Mouse (Mus musculus): ENCODE measurements around the gene Desi1.
A peak's percentile ranks its signal among the peaks of the same experiment; 100 is the strongest.

The Desi1 gene

DNA sequence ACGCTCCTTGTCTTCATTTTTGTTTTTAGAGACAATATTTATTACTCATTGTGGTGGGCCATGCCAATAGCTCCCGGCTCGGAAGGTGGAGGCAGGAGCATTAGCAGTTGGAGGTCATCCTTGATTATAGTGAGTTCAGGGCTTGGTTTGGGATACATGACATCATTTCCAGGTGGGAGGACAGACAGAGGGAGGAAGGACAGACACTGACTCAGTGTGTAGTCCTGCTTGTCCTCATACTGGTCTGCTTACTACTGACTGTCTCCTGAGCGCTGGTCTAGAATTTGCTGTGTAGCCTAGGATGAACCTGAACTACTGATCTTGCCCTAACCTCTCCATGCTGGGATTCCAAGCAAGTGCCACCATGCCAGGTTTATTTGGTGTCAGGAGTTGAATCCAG is at the start of gene Desi1:
Desi1 (minus strand) TSS at position 101 of the 400 bp plus-strand sequence.
- no peak for DNase-seq (ENCODE audit: low spot score)

DNA sequence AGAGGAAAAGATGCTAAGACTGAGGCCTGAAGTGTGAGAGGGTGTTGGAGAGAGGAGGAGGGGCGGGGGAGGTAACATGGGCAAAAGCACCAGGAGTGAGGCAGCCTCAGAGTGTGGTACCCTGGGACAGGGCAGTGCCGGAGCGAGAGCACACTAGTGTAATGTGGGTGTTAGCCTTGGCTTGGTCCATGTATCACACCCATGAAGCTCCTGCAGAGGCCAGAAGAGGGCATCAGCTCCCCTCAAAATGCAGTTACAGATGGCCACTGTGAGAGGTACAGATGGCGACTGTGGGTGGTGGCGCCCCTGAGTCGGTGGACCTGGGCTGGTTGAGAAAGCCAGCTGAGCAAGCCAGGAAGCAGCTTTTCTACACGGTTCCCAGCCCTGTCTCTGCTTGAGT is 47.5 kb upstream of the Desi1 start:
- peak; percentile 62 for DNase-seq (ENCODE audit: low spot score)

DNA sequence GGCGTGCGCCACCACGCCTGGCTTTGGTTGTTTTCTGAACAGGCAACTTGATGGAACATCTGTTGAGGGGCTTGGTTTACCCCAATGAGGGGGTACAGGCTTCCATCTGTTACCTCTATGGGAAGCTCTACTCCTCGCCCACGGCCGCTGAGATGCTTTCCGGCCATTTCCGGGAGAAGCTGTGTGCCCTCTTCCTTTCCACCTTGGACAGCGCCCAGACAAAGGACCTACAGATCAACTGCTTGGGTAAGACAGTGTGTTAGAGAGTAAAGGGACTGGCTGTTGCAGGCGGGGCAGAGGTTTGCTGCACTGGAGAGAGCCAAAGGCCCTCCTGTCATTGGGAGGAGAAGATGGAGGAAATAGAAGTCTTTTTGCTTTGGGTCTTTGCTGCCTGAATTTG is 46.2 kb upstream of the Desi1 start:
- DNase-seq (ENCODE audit: low spot score) = peak; percentile 47

DNA sequence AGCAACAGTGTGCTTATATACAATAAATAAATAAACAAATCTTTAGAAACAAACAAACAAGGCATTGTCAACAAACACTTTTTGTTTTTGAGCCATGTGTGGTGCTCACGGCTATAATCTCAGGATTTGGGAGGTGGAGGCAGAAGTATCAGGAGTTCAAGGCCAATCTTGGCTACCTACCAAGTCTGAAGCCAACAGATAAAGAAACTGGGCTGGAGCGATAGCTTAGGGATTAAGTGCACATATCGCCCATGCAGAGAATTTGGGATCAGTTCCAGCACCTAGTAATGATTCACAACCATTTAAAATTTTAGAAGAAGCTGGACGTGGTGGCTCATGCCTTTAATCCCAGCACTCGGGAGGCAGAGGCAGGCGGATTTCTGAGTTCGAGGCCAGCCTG is 39.8 kb upstream of the Desi1 start:
- DNase-seq (ENCODE audit: low spot score) = no peak

DNA sequence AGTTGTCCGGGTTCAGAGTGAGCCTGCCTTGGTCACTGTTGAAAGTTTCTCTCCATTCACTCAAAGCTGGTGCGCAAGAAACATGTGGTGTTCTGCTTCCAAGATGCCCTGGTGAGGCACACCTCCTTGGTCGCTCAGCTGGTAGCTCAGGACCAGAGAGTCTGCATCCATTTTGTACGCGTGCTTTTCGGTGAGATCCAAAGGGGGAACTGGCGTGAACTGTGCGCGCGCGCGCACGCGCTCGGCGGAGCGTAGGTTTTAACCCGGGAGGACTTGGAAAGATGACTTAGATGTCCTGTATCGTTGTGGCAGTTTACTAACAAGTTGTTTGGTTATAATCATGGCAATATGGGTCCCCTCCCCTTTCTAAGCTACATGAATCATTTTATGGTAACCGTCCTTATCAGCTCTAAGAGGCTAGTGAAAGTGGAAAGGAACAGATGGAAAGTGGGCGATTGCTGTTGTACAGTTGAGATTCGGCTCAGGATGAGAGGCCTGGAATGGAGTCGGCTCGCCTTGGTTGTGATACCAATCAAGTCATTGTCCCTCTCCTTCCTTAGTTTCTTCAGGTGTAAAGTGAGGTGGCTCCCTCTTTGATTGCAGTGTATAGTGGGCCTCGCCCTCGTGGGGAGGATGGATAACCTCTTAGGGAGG is 38.3 kb upstream of the Desi1 start:
- DNase-seq (ENCODE audit: low spot score) = no peak

DNA sequence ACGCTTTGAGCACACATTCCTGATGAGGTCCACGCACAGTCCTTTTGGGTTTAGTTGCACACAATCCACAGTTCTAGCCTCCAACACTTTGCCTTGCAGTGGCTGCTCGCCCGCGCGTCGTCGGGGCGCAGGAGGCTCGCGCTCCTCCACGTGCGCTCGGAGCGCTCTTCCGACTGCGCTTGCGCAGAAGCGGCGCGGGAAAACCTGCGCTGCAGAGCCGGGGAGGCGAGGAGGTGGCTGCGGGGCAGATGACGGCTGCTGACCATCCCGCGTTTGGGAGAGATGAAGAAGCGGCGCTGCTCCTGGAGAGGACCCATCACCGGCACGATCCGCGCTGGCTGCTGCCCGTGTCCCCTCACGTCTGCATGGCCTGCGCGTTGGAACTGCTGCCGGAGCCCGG is 36.2 kb upstream of the Desi1 start, which contains the start of gene Mei1:
Mei1 (plus strand) TSS at position 99 of the 400 bp plus-strand sequence.
- DNase-seq (ENCODE audit: low spot score) = peak; percentile 14

DNA sequence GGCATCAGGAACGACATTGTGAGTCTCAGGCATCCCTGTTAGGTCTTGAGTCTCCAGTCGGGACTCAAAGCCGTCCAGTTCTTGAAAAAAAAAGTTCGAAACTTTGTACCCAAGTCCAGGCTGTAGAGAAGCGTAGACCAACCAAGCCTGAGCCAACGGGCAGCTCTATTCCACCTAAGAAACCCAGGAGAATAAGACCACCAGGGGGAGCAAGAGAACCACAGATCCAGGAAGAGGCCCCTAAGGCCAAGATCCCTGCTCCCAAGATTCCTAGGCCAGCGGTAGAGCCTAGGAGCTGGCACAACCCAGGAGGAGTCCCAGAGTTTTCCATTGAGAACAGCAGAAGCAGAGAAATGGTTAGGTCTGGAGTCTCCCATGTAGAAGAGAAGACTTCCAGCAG is 31.8 kb upstream of the Desi1 start:
- DNase-seq (ENCODE audit: low spot score) = peak; percentile 85

DNA sequence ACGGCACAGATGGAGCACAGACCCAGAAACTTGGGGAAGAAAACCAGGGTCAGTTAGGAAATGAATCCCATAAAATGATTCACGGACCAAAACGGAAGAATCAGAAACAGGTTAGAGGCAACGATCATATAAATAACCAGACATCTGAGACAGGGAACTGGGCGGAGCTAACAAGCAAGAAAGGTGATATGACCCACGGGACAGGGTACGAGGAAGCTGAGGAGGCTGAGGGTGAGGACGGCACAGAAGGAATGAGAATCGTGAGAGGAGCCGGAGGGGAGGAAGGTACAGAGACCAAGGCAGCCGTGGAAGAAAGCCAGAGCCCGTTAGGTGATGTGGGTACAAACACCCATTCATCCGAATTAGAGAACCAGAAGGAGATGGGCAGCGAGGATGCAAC is 30.2 kb upstream of the Desi1 start:
- DNase-seq (ENCODE audit: low spot score) = no peak

DNA sequence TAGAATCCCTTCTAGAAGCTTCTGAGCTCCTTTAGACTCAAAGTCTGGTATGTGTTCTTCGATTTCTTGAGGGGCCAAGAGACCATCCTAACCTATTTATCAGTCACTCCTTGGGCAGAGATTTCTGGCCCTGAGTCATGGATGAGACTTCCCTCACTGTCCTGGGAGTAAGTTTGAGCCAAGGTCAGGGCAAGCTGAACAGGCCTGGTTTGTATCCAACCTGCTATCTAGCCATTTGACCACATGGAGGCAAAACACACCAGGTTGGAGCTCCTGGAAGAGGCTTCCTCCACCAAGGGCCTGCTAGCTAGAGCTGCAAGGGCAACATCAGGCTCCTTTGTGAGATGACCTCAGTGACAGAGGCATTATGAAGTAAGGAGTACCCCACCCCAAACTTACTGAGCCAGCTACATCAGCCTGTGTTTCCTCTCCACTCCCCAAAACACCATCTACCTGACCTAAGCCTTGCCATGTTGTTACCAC is 25.1 kb upstream of the Desi1 start, which contains the start of gene 4930407I10Rik:
4930407I10Rik (plus strand) TSS at position 433 of the 483 bp plus-strand sequence.
- DNase-seq (ENCODE audit: low spot score) = no peak

DNA sequence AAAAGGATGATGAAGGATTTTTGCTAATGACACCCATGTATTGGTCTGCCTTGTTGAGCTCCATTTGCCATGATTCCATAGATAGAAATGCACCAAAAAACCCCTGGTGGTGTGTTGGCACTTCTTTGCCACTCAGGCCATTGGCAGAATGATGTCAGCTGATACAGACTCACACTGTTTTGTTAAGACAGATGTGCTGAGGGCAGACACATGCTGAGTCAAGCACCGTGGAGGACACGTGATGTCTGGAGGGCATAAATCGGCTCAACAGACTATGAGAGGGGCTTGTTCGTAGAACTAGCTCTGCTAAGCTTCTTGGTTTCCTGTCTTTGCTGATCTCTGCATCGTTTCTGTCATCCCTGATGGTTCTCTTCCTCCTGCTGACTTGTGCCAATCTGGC is 18.9 kb upstream of the Desi1 start:
- DNase-seq (ENCODE audit: low spot score) = no peak

DNA sequence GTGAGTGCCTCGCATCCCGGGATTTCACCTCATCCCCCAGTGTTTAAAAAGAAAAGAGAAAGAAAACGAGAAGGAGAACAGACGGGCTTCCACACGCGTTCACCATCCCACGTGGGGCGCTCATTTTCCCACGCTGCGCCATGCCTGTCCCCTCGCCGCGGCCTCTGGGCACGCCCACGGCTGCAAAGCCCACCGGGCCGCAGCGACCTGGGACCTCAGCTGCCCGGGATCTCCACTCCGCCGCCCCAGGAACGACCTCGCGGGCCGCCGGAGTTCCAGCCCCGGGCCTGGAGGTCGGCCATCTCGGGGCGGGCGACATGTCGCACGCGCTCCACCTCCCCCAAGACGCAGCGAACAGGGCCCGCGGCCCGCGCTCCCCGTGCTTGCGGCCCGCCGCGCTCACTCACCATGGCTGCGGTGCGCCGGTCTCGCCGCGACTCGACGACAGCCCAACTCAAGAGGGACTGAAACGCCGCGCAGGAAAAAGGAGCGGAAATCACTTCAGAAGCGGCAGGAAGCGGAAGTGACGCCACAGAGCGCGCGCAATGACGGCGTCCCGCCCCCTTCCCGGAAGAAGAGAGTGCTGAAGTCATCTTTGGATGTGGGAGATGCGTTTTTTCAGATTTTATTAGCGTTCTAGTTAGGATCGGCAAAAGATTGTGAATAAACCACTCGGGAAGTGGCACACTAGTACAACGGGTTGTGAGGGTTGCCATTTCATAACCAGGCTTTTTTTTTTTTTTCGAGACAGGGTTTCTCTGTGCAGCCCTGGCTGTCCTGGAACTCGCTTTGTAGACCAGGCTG is 13.6 kb upstream of the Desi1 start, which contains the start of gene Snu13:
Snu13 (minus strand) TSS at position 519 of the 804 bp plus-strand sequence.
- peak; percentile 96 for DNase-seq (ENCODE audit: low spot score)

DNA sequence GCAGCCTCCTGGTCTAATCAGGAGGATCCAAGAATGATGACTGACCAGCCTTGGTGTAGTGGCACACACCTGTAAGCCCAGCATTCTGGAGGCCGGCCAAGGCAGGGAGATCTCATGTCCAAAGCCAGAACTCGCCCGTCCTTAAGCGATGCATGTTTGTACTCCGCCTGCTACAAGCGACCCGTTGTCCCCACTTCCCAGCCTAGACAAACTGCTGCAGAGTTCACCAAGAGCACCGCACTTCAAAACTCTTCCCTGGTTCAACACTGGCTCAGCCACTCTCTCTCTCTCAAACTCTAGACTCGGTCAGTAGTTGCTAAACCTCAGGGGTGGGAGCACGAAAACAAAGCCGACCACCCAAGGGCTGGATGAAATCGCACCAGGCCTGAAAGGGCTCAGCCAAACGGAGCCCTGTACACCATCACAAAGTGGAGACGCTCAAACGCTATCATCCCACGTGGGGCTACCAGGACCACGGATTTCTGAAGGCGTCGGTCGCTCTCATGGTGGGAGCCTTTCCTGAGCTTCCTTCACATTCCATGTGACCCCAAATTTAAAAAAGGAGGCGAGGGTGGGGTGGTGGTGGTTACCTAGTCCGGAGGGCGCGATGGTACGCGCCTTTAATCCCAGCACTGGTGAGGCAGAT is 12.7 kb upstream of the Desi1 start:
- peak; percentile 23 for DNase-seq (ENCODE audit: low spot score)

DNA sequence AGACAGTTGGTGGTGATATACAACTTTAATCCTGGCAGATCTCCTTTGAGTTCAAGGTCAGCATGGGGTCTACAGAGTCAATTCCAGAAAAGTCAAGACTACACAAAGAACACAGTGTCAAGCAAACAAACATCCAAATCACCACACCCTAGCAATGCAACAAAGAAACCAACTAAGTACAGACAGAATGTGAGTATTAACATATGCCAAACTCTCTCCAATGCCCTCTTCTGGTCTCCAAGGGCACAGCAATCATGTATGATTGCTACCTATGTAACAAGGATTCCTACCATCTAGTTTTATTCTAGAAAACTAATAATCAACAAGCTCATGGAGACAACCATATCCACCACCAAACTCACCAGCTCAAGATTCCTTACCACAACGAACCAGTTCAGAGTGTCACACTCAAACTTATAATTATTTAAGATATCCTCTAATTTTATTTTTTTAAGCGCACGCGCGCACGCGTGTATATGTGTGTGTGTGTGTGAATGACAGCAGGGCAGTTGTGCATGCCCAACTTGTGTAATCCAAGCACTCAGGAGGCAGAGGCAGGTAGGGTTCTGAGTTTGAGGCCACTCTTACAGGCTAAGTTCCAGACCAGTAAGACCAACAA is 10.6 kb upstream of the Desi1 start:
- peak; percentile 28 for DNase-seq (ENCODE audit: low spot score)

DNA sequence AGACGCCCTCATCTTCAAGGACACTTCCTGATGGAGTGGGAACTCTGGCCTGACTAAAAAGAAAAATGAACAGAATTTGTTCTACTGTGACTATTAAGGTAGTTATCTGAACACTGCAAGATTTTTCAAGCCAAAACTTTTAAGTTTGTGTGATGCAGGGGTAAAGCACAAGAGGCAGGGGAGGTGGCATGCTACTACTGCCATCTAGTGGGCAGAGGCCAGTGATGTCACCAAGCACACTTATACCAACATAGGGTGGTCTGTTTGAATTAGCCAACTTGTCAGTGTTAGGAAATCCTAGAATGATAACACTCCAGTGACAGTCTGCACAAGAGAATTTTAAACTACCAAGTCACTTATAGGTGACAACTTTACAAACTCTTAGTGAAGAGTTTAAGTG is 7.0 kb upstream of the Desi1 start:
- peak; percentile 80 for DNase-seq (ENCODE audit: low spot score)

DNA sequence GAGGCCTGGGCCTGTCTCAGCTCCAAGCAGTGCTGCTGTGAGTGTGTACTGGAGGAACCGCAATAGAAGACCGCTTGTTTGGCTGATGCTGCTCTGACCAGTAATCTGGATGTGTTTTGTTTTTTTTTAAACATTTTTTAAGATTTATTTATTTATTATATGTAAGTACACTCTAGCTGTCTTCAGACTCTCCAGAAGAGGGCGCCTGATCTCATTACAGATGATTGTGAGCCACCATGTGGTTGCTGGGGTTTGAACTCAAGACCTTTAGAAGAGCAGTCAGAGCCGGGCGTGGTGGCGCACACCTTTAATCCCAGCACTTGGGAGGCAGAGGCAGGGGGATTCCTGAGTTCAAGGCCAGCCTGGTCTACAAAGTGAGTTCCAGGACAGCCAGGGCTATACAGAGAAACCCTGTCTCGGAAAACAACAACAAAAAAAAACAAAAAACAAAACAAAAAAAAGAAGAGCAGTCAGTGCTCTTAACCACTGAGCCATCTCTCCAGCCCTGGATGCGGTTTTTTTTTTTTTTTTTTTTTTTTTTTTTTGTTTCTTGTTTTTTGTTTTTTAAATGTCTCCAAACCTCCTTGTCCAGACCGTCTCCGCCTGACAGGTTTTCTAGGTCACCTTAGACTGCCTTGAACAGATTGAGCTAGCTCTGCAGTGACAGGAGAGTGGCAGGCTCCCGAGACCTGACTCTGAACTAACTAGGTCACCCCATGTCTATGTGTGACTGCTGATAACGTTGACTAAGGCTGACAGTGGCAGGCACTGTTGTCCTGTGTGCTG is 2.4 kb upstream of the Desi1 start:
- DNase-seq (ENCODE audit: low spot score) = peak; percentile 65

DNA sequence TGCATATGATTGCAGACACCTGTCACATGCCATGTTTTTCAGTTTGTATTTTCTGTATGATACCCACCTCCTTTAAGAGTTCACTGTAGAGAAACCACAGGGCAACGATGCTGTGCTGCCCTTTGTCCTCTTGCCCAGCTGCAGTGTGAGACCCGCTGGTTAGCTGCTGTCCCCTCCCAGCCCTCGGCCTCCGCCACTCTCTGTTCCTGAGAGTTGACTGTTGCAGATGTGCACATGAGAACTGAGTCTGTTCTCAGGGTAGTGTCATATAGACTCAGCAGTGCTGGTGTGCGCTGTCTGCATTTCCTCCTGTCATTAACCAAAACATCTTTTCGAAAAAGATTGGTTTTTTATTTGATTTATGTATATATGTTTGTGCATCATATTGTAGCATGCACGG is 1.3 kb downstream of the Desi1 start:
- DNase-seq (ENCODE audit: low spot score) = no peak

DNA sequence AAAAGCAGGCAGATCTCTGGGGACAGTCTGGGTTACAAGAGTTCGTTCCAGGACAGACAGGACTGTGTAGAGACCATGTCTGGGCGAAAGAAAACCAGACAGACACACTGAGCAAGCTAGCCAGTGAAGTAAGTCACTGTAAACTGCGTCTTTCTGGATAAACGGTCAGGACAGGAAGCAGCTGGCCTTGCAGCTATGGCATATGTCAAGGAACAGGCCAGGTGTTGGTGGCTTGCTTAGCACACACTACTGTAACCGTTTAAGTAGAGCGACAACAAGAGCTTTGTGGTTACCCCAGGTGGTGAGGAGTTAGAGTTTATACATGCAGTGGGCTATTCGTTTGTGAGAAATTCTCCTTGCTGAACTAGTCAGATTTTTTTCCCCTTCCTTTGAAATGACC is 5.9 kb downstream of the Desi1 start:
- no peak for DNase-seq (ENCODE audit: low spot score)

DNA sequence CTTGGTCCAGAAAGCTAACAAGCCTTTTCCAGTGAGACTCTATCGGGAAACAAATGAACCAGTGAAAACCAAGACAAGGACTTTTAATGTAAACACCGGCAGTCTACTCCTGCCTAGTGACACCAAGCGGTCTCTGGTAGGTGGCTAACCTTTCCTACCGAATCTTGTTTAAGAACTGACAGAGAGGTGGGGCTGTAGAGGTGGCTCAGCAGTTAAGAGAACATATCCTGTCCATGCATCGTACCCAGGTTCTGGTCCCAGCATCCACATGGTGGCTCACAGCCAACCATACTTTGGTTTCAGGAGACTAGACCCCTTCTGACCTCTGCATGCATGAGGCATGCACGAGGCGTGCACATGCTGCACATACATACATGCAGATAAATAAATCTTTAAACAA is 6.4 kb downstream of the Desi1 start:
- no peak for DNase-seq (ENCODE audit: low spot score)

DNA sequence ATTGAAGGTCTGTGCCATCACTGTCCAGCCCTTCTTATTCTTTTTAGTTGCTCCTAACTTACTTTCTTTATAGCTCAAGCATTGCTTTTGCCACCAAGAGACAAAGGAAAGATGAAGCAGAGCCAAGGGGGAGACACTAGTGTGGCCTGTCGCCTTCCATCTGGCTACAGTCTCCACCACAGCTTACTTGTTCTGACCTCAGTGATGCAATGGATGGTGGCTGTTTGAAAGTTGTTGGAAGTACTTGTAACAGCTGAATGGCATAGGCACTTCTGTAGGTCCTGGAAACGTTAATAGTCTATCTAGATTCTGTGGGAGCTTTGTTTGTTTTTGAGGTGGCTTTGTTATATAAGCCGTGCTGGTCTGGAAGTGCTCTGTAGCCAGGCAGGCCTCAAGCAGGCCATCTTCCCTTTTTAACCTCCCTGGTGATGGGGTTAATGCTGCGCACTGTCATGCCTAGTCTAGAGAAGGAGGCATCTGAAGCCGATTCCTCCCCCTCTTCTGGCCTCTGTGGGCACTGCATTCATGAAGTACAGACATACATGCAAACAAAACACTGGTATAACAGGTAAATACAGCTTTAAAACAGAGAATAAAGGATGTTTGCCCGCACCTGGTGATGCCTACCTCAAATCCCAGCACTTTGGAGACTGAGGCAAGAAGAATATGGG is 9.6 kb downstream of the Desi1 start:
- DNase-seq (ENCODE audit: low spot score) = no peak

DNA sequence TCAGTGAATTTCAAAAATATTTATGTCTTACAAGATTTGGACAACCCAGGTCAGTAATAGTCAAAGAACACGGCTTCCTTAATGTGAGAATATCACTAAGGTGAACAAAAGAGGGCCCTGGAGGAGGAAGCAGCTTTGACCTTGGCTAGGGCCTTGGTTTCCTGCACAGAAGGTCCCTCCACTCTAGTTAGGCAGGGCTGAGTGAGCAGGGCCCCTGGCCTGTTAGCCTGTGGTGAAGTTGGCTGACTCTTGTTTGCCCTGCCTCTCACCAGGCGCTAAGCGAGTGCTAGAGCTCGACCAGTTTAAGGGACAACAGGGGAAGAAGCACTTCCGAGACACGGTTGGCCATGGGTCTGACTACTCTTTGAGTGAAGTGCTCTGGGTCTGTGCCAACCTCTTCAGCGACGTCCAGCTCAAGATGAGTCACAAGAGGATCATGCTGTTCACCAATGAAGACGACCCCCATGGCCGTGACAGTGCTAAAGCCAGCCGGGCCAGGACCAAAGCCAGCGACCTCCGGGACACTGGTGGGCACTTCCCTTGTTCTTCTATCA is 11.1 kb downstream of the Desi1 start:
- no peak for DNase-seq (ENCODE audit: low spot score)

DNA sequence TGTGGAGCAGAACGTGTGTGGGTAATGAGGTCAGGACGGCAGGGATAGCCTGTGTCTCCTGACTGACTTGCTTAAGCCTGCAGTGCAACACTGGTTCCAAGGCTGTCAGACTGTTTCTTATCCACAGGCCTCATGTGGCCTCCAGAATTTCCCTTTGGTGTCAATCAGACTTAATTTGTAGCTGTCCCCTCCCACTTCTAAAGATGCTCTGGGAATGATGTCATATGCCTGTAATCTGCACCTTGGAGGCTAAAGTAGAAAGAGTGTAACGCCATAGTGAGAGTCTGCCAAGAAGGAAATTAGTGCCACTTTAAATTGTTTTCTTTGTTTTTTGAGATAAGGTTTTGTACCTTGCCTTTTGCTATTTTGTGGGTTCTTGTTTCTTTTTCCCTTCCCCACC is 14.4 kb downstream of the Desi1 start:
- DNase-seq (ENCODE audit: low spot score) = no peak

Measured in embryo, embryonic 10 days (tissue).